In the genomic region with DNA sequence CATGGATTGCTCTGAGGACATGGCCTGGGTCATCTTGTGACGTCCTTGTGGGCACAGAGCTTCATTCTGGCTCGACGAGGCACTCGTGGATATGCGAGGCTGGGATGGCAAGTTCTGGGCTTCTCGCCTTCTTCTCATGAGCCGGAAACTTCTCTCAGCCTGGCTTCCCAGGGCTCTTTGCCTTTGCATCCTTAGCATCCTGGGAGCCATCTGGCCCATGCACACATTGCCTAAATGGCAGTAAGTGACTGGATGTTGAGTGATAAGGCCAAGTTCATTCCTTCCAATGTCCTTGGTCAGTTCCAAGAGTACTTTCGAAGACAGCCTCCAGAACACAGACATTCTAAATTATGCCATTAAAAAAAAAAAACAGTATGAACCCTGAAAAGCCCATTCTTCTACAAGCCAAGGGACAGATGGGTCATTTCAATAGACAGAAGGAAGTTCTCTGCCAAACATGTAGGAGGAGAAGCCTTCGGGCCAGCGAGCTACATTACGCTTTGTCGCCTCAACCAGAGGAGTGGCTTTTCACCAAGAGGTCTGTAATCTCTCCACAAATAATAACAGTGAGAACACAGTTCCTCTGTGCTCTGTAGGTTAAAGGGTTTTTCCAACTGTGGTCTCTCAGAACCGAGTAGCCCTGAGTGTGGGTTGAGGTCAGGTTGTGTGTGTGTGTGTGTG, we compare ENCODE assay signal across 8 mouse cellular contexts. TPM values are rescaled to one million over a fixed set of nuclear protein-coding genes. Genes with fewer than 3 reads are reported as not detected.
DNase-seq lines count a peak whose midpoint lies in the region.

No protein-coding gene starts in this region.

- intact Hi-C loops in gastrocnemius, postnatal 14 days (cut with DNase I; ENCODE audit: low total_unique reads) = no loop called here
- intact Hi-C loops in heart, postnatal 10 days (cut with DNase I) = no loop called here

- peak; percentile 5 for DNase-seq in gastrocnemius, postnatal 25 days
- no peak for DNase-seq in gastrocnemius, postnatal 14 days
- peak; percentile 15 for DNase-seq in ovary, postnatal 36 days (ENCODE audit: low spot score)
- no peak for DNase-seq in ovary, postnatal 10 days (ENCODE audit: low spot score)
- peak; percentile 62 to 70 for DNase-seq in heart, postnatal 10 days
- peak; percentile 55 for DNase-seq in testis, postnatal 14 days (ENCODE audit: low spot score)
- no peak for DNase-seq in frontal cortex, adult 2 months (ENCODE audit: extremely low spot score in 1 of 2, low spot score in 1 of 2)
- DNase-seq in spleen, postnatal 10 days (ENCODE audit: low spot score in 2 of 2) = no peak

RNA-seq across cellular contexts. Expression of a gene that starts 8.4 kb away (rescaled TPM):
- total RNA-seq in gastrocnemius, postnatal 25 days (2021) = 1 to 10 TPM; 1.2 to 1.7 TPM
- 1 to 10 TPM; 2.2 to 4.0 TPM for total RNA-seq in gastrocnemius, postnatal 14 days (2021)
- total RNA-seq in heart, postnatal 10 days (2021) = 1 to 10 TPM; 5.8 to 7.3 TPM
- polyA plus RNA-seq in frontal cortex, adult 2 months (2012; rRNA removed) = 1.8 and 1.9 TPM in 2 replicates

RNA-seq across cellular contexts. Expression of a gene that starts 48.9 kb away (rescaled TPM):
- total RNA-seq in gastrocnemius, postnatal 25 days (2021) = 10 to 100 TPM in 1 of 2 experiments, 1 to 10 TPM in 1; 9.0 to 10.6 TPM
- 10 to 100 TPM; 13.1 to 15.7 TPM for total RNA-seq in gastrocnemius, postnatal 14 days (2021)
- total RNA-seq in heart, postnatal 10 days (2021) = 100 to 1,000 TPM; 257 to 700 TPM
- 33.7 and 50.9 TPM in 2 replicates for polyA plus RNA-seq in frontal cortex, adult 2 months (2012; rRNA removed)

RNA-seq across cellular contexts. Expression of a gene that starts 49.0 kb away (rescaled TPM):
- total RNA-seq in gastrocnemius, postnatal 25 days (2021) = 10 to 100 TPM; 24.5 to 25.0 TPM
- total RNA-seq in gastrocnemius, postnatal 14 days (2021) = 10 to 100 TPM; 23.4 to 25.2 TPM
- total RNA-seq in heart, postnatal 10 days (2021) = 10 to 100 TPM; 32.4 to 40.6 TPM
- polyA plus RNA-seq in frontal cortex, adult 2 months (2012; rRNA removed) = 22.7 and 25.6 TPM in 2 replicates

Comparison
In these comparisons a context has a peak if more than half of its experiments do, and no peak if none do; other contexts are left out.
1. DNase-seq: peak in gastrocnemius, postnatal 25 days (single experiment), ovary, postnatal 36 days (single experiment), heart, postnatal 10 days (2 of 2) and testis, postnatal 14 days (single experiment); none in gastrocnemius, postnatal 14 days (single experiment), ovary, postnatal 10 days (single experiment), frontal cortex, adult 2 months (0 of 2) and spleen, postnatal 10 days (0 of 2).
2. RNA of a gene that starts 48.9 kb away (total RNA-seq): 257 to 700 TPM in heart, postnatal 10 days; 13.1 to 15.7 TPM in gastrocnemius, postnatal 14 days and 9.0 to 10.6 TPM in gastrocnemius, postnatal 25 days; every median in the first group is over 10 times any median in the second.